In the genomic region with DNA sequence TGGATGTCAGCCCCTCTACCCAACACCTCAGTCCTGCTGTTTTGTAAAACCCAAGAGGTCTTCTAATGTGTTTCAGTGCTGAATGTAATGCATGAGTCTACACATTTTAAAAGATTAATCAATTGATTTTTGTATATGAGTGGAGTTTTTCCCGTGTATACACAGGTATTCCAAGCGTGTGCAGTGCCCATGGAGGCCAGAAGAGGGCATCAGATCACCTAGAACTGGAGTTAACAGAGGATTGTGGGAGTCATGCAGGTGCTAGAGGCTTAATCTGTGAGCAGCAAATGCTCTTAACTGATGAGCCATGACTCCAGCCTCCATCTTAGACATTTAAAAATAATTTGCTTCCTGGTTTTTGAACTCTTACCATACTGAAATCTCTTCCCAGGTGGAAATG, we compare ENCODE assay signal across 10 mouse cellular contexts.
DNase-seq lines count a peak whose midpoint lies in the region; ATAC-seq and TF ChIP-seq lines count a peak whose summit lies in the region.
"Had no signal": no experiment of that assay in that cellular context is flagged by ENCODE, and none has a peak within 500 bp of the region (broad histone marks: within the 10 kb centered on the region; RNA-seq: fewer than 3 reads in every experiment).

No protein-coding gene starts in this region.

- H3K27me3 ChIP-seq in intestine, postnatal 0 days (replicated peaks; ENCODE audit: control insufficient read depth, insufficient read depth, low read length): no peaks in the 10 kb centered on the region
- no peaks in the 10 kb centered on the region for H3K27me3 ChIP-seq in intestine, embryonic 15.5 days (replicated peaks)
- H3K27me3 ChIP-seq: midbrain, embryonic 12.5 days had no signal

- no peak for ATAC-seq in intestine, postnatal 0 days
- no peak for ATAC-seq in intestine, embryonic 15.5 days

- no peak overlapping the region for H3K4me2 ChIP-seq in intestine, postnatal 0 days (replicated peaks; ENCODE audit: low read depth)
- no peak overlapping the region for H3K4me2 ChIP-seq in intestine, embryonic 15.5 days (replicated peaks)
- H3K4me2 ChIP-seq: midbrain, embryonic 12.5 days had no signal

- DNase-seq in right cerebral cortex, postnatal 4 days: peak; percentile 10
- no peak for DNase-seq in right cerebral cortex, adult 2 months (ENCODE audit: low spot score in 2 of 2)
- DNase-seq in retina, postnatal 1 day: peak; percentile 28
- DNase-seq in urinary bladder, postnatal 4 days (ENCODE audit: low spot score in 2 of 2): no peak
- DNase-seq: right cerebral cortex, postnatal 25 days; thymus, postnatal 25 days had no signal

- H3K4me3 ChIP-seq in intestine, postnatal 0 days (ENCODE audit: low read depth, low read length): no peak overlapping the region
- no peak overlapping the region for H3K4me3 ChIP-seq in intestine, embryonic 15.5 days (replicated peaks)
- H3K4me3 ChIP-seq in cortical plate, adult 2 months (ENCODE audit: insufficient read depth, low read length): no peak overlapping the region
- H3K4me3 ChIP-seq: midbrain, embryonic 12.5 days had no signal

- no peaks in the 10 kb centered on the region for H3K4me1 ChIP-seq in intestine, postnatal 0 days (replicated peaks; ENCODE audit: control insufficient read depth, insufficient read depth, low read length)
- no peaks in the 10 kb centered on the region for H3K4me1 ChIP-seq in intestine, embryonic 15.5 days (replicated peaks)
- peaks cover 2% of the 10 kb centered on the region; the same call in 1 of the 2 replicates for H3K4me1 ChIP-seq in cortical plate, adult 2 months (ENCODE audit: control insufficient read depth, insufficient read depth, low read length)
- H3K4me1 ChIP-seq: midbrain, embryonic 12.5 days had no signal

- no peak for TF ChIP-seq POLR2A in cortical plate, adult 2 months (IDR thresholded peaks at IDR 0.05; ENCODE audit: extremely low read depth, insufficient read depth, low read length)

- WGBS in intestine, postnatal 0 days: 26% methylated on average over 2 of the region's 2 CpGs
- 36% methylated on average over 2 of the region's 2 CpGs for WGBS in intestine, embryonic 15.5 days

- no peaks in the 10 kb centered on the region for H3K9me3 ChIP-seq in intestine, postnatal 0 days (ENCODE audit: control insufficient read depth)
- no peaks in the 10 kb centered on the region for H3K9me3 ChIP-seq in intestine, embryonic 15.5 days
- H3K9me3 ChIP-seq: midbrain, embryonic 12.5 days had no signal

- H3K9ac ChIP-seq in intestine, postnatal 0 days (ENCODE audit: low read depth, low read length): no peak overlapping the region
- H3K9ac ChIP-seq in intestine, embryonic 15.5 days: no peak overlapping the region
- H3K9ac ChIP-seq: midbrain, embryonic 12.5 days had no signal

- H3K36me3 ChIP-seq in intestine, postnatal 0 days (ENCODE audit: control insufficient read depth, insufficient read depth): no peaks in the 10 kb centered on the region
- H3K36me3 ChIP-seq in intestine, embryonic 15.5 days: no peaks in the 10 kb centered on the region
- H3K36me3 ChIP-seq: midbrain, embryonic 12.5 days had no signal

- no peak overlapping the region for H3K27ac ChIP-seq in intestine, postnatal 0 days (ENCODE audit: low read depth, low read length)
- no peak overlapping the region for H3K27ac ChIP-seq in intestine, embryonic 15.5 days
- no peak overlapping the region for H3K27ac ChIP-seq in cortical plate, adult 2 months (ENCODE audit: insufficient read depth, low read length)
- H3K27ac ChIP-seq: midbrain, embryonic 12.5 days had no signal

- peak; percentile 41 for TF ChIP-seq CTCF in intestine, postnatal 0 days (IDR thresholded peaks at IDR 0.05; ENCODE audit: low read depth)
- peak; percentile 27; the same call in 1 of the 2 replicates for TF ChIP-seq CTCF in cortical plate, adult 2 months (IDR thresholded peaks at IDR 0.05; ENCODE audit: extremely low read depth, insufficient read depth, low read length)

Comparison
In these comparisons a context has a peak if more than half of its experiments do, and no peak if none do; other contexts are left out.
1. DNase-seq: peak in right cerebral cortex, postnatal 4 days (single experiment) and retina, postnatal 1 day (single experiment); none in right cerebral cortex, adult 2 months (0 of 2) and urinary bladder, postnatal 4 days (0 of 2).